8 mouse cellular contexts compared by ENCODE assay signal in the genomic region with DNA sequence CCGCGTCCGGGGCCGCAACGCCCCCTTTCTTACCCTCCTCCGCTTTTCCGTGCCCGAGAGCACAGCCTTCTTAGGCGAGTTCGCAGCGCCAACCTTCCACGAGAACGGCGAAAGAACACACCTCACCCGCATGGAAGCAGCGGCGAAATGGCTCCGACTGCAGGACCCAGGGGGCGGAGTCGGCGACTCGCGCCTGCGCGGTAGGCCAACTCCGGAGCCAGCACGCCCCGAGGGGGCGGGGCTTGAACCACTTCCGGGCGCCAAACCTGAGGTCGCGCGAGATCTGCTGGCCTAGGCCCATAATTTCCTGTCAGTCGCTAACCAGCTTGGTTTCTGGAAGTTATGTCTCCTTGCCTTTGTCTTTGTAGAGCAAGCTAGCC. TPM values are rescaled to one million over a fixed set of nuclear protein-coding genes. Genes with fewer than 3 reads are reported as not detected.
A peak's percentile ranks its signal among the peaks of the same experiment; 100 is the strongest.
DNase-seq lines count a peak whose midpoint lies in the region; ATAC-seq and TF ChIP-seq lines count a peak whose summit lies in the region.

A gene (minus strand): TSS at position 161 of the 380 bp plus-strand sequence.

- peaks cover 21% of the 10 kb centered on the region for H3K4me1 ChIP-seq in heart, embryonic 12.5 days (replicated peaks)
- H3K4me1 ChIP-seq in kidney, postnatal 0 days (replicated peaks; ENCODE audit: insufficient read depth, low read length) = peaks cover 7% of the 10 kb centered on the region; the same call in 1 of the 2 replicates
- peaks cover 14% of the 10 kb centered on the region for H3K4me1 ChIP-seq in liver, embryonic 11.5 days (replicated peaks; ENCODE audit: control insufficient read depth, insufficient read depth, low read length)
- H3K4me1 ChIP-seq in stomach, embryonic 14.5 days (ENCODE audit: control insufficient read depth, insufficient read depth, low read length) = peaks cover 12% of the 10 kb centered on the region; the same call in 1 of the 2 replicates

- H3K9me3 ChIP-seq in heart, embryonic 12.5 days (replicated peaks) = no peaks in the 10 kb centered on the region
- no peaks in the 10 kb centered on the region for H3K9me3 ChIP-seq in kidney, postnatal 0 days (replicated peaks; ENCODE audit: low read length)
- no peaks in the 10 kb centered on the region for H3K9me3 ChIP-seq in liver, embryonic 11.5 days (ENCODE audit: control insufficient read depth, low read length)
- H3K9me3 ChIP-seq in stomach, embryonic 14.5 days (ENCODE audit: control insufficient read depth, low read depth, low read length) = no peaks in the 10 kb centered on the region

- peak; percentile 94 for ATAC-seq in erythroid progenitor cell, adult 5-6 weeks (replicated peaks; ENCODE audit: low FRiP score, poor library complexity, severe bottlenecking)
- ATAC-seq in heart, embryonic 12.5 days (ENCODE audit: insufficient number of reproducible peaks, low FRiP score) = peak; percentile 92
- ATAC-seq in kidney, postnatal 0 days (replicated peaks; ENCODE audit: low FRiP score, low read depth) = peak; percentile 85
- peak; percentile 88 for ATAC-seq in liver, embryonic 11.5 days (replicated peaks; ENCODE audit: low FRiP score)
- ATAC-seq in stomach, embryonic 14.5 days (ENCODE audit: insufficient number of reproducible peaks, insufficient read depth, low FRiP score, low read depth) = peak; percentile 91

- H3K27ac ChIP-seq in heart, embryonic 12.5 days (ENCODE audit: poor library complexity, severe bottlenecking) = peak within 1 kb of the TSS; percentile 89
- peak within 1 kb of the TSS; percentile 90 for H3K27ac ChIP-seq in kidney, postnatal 0 days
- H3K27ac ChIP-seq in liver, embryonic 11.5 days (ENCODE audit: low read depth, low read length) = peak within 1 kb of the TSS; percentile 91
- H3K27ac ChIP-seq in stomach, embryonic 14.5 days (ENCODE audit: low read length) = peak within 1 kb of the TSS; percentile 85

- H3K9ac ChIP-seq in heart, embryonic 12.5 days = peak within 1 kb of the TSS; percentile 100
- peak within 1 kb of the TSS; percentile 97 for H3K9ac ChIP-seq in kidney, postnatal 0 days (ENCODE audit: low read depth, low read length)
- H3K9ac ChIP-seq in liver, embryonic 11.5 days (ENCODE audit: low read depth, low read length) = peak within 1 kb of the TSS; percentile 100
- peak within 1 kb of the TSS; percentile 95 for H3K9ac ChIP-seq in stomach, embryonic 14.5 days (replicated peaks; ENCODE audit: low read depth, low read length)

- peak within 1 kb of the TSS; percentile 91 for H3K4me2 ChIP-seq in heart, embryonic 12.5 days
- H3K4me2 ChIP-seq in kidney, postnatal 0 days (ENCODE audit: low read length) = peak within 1 kb of the TSS; percentile 86
- H3K4me2 ChIP-seq in liver, embryonic 11.5 days = peak within 1 kb of the TSS; percentile 67
- peak within 1 kb of the TSS; percentile 73 for H3K4me2 ChIP-seq in stomach, embryonic 14.5 days (replicated peaks; ENCODE audit: low read depth, low read length)

- no peaks in the 10 kb centered on the region for H3K27me3 ChIP-seq in heart, embryonic 12.5 days (replicated peaks)
- no peaks in the 10 kb centered on the region for H3K27me3 ChIP-seq in kidney, postnatal 0 days (ENCODE audit: insufficient read depth, low read length)
- no peaks in the 10 kb centered on the region for H3K27me3 ChIP-seq in liver, embryonic 11.5 days (replicated peaks; ENCODE audit: control insufficient read depth, insufficient read depth, low read length)
- H3K27me3 ChIP-seq in stomach, embryonic 14.5 days (ENCODE audit: control insufficient read depth, insufficient read depth, low read length) = no peaks in the 10 kb centered on the region

- H3K36me3 ChIP-seq in heart, embryonic 12.5 days = peaks cover 6% of the 10 kb centered on the region
- H3K36me3 ChIP-seq in kidney, postnatal 0 days (ENCODE audit: insufficient read depth, low read length) = peaks cover 1% of the 10 kb centered on the region; the same call in 1 of the 2 replicates
- H3K36me3 ChIP-seq in liver, embryonic 11.5 days (ENCODE audit: control insufficient read depth, insufficient read depth, low read length) = no peaks in the 10 kb centered on the region
- H3K36me3 ChIP-seq in stomach, embryonic 14.5 days (ENCODE audit: control insufficient read depth, insufficient read depth, low read length) = peaks cover 5% of the 10 kb centered on the region; the same call in 1 of the 2 replicates

- under 1% methylated on average over 35 of the region's 35 CpGs for WGBS in heart, embryonic 12.5 days
- WGBS in kidney, postnatal 0 days = under 1% methylated on average over 35 of the region's 35 CpGs
- under 1% methylated on average over 35 of the region's 35 CpGs for WGBS in liver, embryonic 11.5 days
- under 1% methylated on average over 35 of the region's 35 CpGs for WGBS in stomach, embryonic 14.5 days

- no peak for TF ChIP-seq CTCF in kidney, postnatal 0 days (IDR thresholded peaks at IDR 0.05; ENCODE audit: low read depth)

- peak within 1 kb of the TSS; percentile 100 for H3K4me3 ChIP-seq in heart, embryonic 12.5 days
- H3K4me3 ChIP-seq in kidney, postnatal 0 days (replicated peaks; ENCODE audit: low read depth, low read length) = peak within 1 kb of the TSS; percentile 96
- H3K4me3 ChIP-seq in liver, embryonic 11.5 days (ENCODE audit: low read depth, low read length) = peak within 1 kb of the TSS; percentile 100
- peak within 1 kb of the TSS; percentile 87 for H3K4me3 ChIP-seq in stomach, embryonic 14.5 days (ENCODE audit: low read depth, low read length)

- peak; percentile 97 for DNase-seq in CD4-positive helper T cell, adult 2 months (ENCODE audit: low read depth, low spot score)
- DNase-seq in brain, embryonic 18.5 days (ENCODE audit: low read depth, low spot score) = peak; percentile 91
- peak; percentile 98 for DNase-seq in kidney, postnatal 0 days (ENCODE audit: low spot score)
- peak; percentile 97 for DNase-seq in liver, embryonic 11.5 days (ENCODE audit: low spot score)
- DNase-seq in naive thymus-derived CD4-positive, alpha-beta T cell, adult 2 months (ENCODE audit: low read depth) = peak; percentile 99

RNA-seq across cellular contexts. Expression of the gene that starts here (rescaled TPM):
- 101 and 128 TPM in 2 replicates for total RNA-seq in erythroid progenitor cell, adult 5-6 weeks (2015; ENCODE audit: low replicate concordance)
- 83.7 and 154 TPM in 2 replicates for total RNA-seq in erythroid progenitor cell, adult 5-6 weeks (2017; ENCODE audit: low replicate concordance)
- 24.7 TPM in 2 replicates for polyA plus RNA-seq in heart, embryonic 12.5 days (2016; fragmentation: Nextera tagmentation; extraction: Ambion mirVana)
- 26.0 and 26.4 TPM in 2 replicates for polyA plus RNA-seq in kidney, postnatal 0 days (2015; fragmentation: Nextera tagmentation; extraction: Ambion mirVana)
- polyA plus RNA-seq in liver, embryonic 11.5 days (2014; fragmentation: Nextera tagmentation; extraction: Ambion mirVana) = 12.9 and 16.0 TPM in 2 replicates
- 42.6 and 46.8 TPM in 2 replicates for polyA plus RNA-seq in stomach, embryonic 14.5 days (2014; fragmentation: Nextera tagmentation; extraction: Ambion mirVana)

Comparison
In these comparisons a context has a peak if more than half of its experiments do, and no peak if none do; other contexts are left out.
1. Peak in every context shown above with its lines: DNase-seq, ATAC-seq, H3K4me3 ChIP-seq and H3K27ac ChIP-seq.